Mouse (Mus musculus) neural tube, embryonic 11.5 days (tissue): Measurements from ENCODE around the gene Ncl. TPM values are rescaled to one million over a fixed set of nuclear protein-coding genes. Genes with fewer than 3 reads are reported as not detected.

Experiments used
- ATAC-seq: fragments of 200-750 bp; cut with Nextera tagmentation; 2 replicates; pipeline ENCODE4 v1.8.0; 2017; ENCODE audit warnings: moderate number of reproducible peaks, mild to moderate bottlenecking, moderate TSS enrichment, moderate library complexity; ENCODE audit not compliant: insufficient read depth, low FRiP score, low TSS enrichment
- DNase-seq: peaks from one replicate; pipeline ENCODE4 v3.0.0-alpha.2; 2015; ENCODE audit warnings: low spot score
- H3K27ac ChIP-seq: fragments of 300-500 bp; sonication (generic); 2 replicates; pipeline ENCODE4 v1.5.1; 2014; ENCODE audit warnings: low read depth, mild to moderate bottlenecking, low read length
- H3K27me3 ChIP-seq: fragments of 300-500 bp; sonication (generic); 2 replicates; pipeline ENCODE4 v1.6.1; 2014; ENCODE audit warnings: mild to moderate bottlenecking, low read length, mixed read lengths; ENCODE audit not compliant: control insufficient read depth, insufficient read depth
- H3K36me3 ChIP-seq: fragments of 300-500 bp; sonication (generic); 2 replicates; pipeline ENCODE4 v1.6.1; 2014; ENCODE audit warnings: mild to moderate bottlenecking, low read length, moderate library complexity, mixed read lengths; ENCODE audit not compliant: control insufficient read depth, insufficient read depth
- H3K4me1 ChIP-seq: fragments of 300-500 bp; sonication (generic); 2 replicates; pipeline ENCODE4 v1.6.1; 2014; ENCODE audit warnings: low read length, mixed read lengths; ENCODE audit not compliant: control insufficient read depth, insufficient read depth
- H3K4me2 ChIP-seq: fragments of 300-500 bp; sonication (generic); 2 replicates; pipeline ENCODE4 v1.6.1; 2014; ENCODE audit warnings: low read depth, mild to moderate bottlenecking, moderate library complexity
- H3K4me3 ChIP-seq: fragments of 300-500 bp; sonication (generic); 2 replicates; pipeline ENCODE4 v1.5.1; 2014; ENCODE audit warnings: low read depth, low read length
- H3K9ac ChIP-seq: fragments of 300-500 bp; sonication (generic); 2 replicates; pipeline ENCODE4 v1.6.1; 2014; ENCODE audit warnings: mild to moderate bottlenecking, low read length
- H3K9me3 ChIP-seq: fragments of 300-500 bp; sonication (generic); 2 replicates; pipeline ENCODE4 v1.6.1; 2016; ENCODE audit warnings: low read length; ENCODE audit not compliant: control insufficient read depth
- WGBS: fragments of 180-500 bp; shearing (Covaris S2); extraction: QIAGEN DNeasy Blood & Tissue Kit; methylation state at CpG from one replicate; pipeline ENCODE4 v1.1.7; 2014; 5-methylcytosine and 5-hydroxymethylcytosine counted together
- polyA plus RNA-seq: library from polyadenylated mRNA; unstranded; fragments of >200 nt; fragmentation: Nextera tagmentation; extraction: Ambion mirVana; gene quantifications from 2 replicates; pipeline ENCODE4 v1.2.1, GENCODE M21; 2014

Ncl gene
- polyA plus RNA-seq, result 368 and 376 TPM in 2 replicates

GRCm38 (mm10) chr1:86358906-86359797 is at the start of gene Ncl:
Gene Ncl (minus strand): TSS chr1:86359400.
- peaks cover 13% of the 10 kb centered on the region for H3K36me3 ChIP-seq
- peak within 1 kb of the TSS; percentile 94 for H3K9ac ChIP-seq
- H3K27ac ChIP-seq, result peak within 1 kb of the TSS; percentile 97
- peak within 1 kb of the TSS; percentile 91 for H3K4me2 ChIP-seq
- peaks cover 17% of the 10 kb centered on the region; the same call in 1 of the 2 replicates for H3K4me1 ChIP-seq
- no peaks in the 10 kb centered on the region for H3K27me3 ChIP-seq
- H3K4me3 ChIP-seq, result peak within 1 kb of the TSS; percentile 89
- H3K9me3 ChIP-seq, result no peaks in the 10 kb centered on the region
- under 1% methylated on average over 101 of the region's 102 CpGs for WGBS
- ATAC-seq (peak; percentile 97), DNase-seq (peak; percentile 100)

- 83% methylated on average over 10 of the region's 10 CpGs for WGBS
- no peak for DNase-seq
- H3K4me2 ChIP-seq, result no peak overlapping the region
- no peaks in the 10 kb centered on the region for H3K9me3 ChIP-seq
- no peaks in the 10 kb centered on the region for H3K27me3 ChIP-seq
- no peak for ATAC-seq
- no peak overlapping the region for H3K9ac ChIP-seq
- H3K36me3 ChIP-seq, result no peaks in the 10 kb centered on the region
- no peak overlapping the region for H3K4me3 ChIP-seq
- H3K4me1 ChIP-seq, result no peaks in the 10 kb centered on the region
- no peak overlapping the region for H3K27ac ChIP-seq
Observed at GRCm38 (mm10) chr1:86408515-86408914, 49.3 kb upstream of the Ncl start.

GRCm38 (mm10) chr1:86406914-86407313 is 47.7 kb upstream of the Ncl start:
- ATAC-seq (no peak), DNase-seq (no peak)
- Histone ChIP-seq H3K27ac (no peak overlapping the region), H3K4me1 (no peaks in the 10 kb centered on the region), H3K9ac (no peak overlapping the region), H3K9me3 (no peaks in the 10 kb centered on the region), H3K4me3 (no peak overlapping the region), H3K4me2 (no peak overlapping the region), H3K36me3 (no peaks in the 10 kb centered on the region), H3K27me3 (no peaks in the 10 kb centered on the region)
- 68% methylated on average over 8 of the region's 8 CpGs for WGBS

DNA sequence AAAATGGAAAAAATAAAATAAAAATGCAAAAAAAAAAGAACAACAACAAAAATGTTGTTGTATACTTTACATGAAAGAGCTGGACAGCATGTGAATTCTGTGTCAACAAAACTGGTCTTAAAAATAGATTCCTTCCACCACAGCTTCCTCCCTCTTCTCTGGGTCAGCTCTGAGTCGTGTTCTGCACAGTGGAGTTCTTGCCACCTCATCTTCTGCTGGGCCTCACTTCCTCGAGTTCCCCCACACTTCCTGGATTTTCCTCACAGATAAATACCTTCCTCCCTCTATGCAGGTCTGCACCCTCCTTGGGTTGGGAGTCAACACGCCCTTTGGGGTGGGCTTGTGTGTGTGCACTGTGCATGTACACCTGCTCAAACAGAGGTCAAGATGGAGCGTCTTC is 47.1 kb upstream of the Ncl start:
- ATAC-seq (no peak), DNase-seq (no peak)
- Histone ChIP-seq H3K4me1 (no peaks in the 10 kb centered on the region), H3K27ac (no peak overlapping the region), H3K36me3 (no peaks in the 10 kb centered on the region), H3K4me2 (no peak overlapping the region), H3K27me3 (no peaks in the 10 kb centered on the region), H3K9me3 (no peaks in the 10 kb centered on the region), H3K9ac (no peak overlapping the region), H3K4me3 (no peak overlapping the region)
- 80% methylated on average over 4 of the region's 4 CpGs for WGBS

GRCm38 (mm10) chr1:86404834-86405233 is 45.6 kb upstream of the Ncl start:
- Histone ChIP-seq H3K36me3 (no peaks in the 10 kb centered on the region), H3K4me2 (no peak overlapping the region), H3K4me1 (no peaks in the 10 kb centered on the region), H3K9ac (no peak overlapping the region), H3K27me3 (no peaks in the 10 kb centered on the region), H3K27ac (no peak overlapping the region), H3K4me3 (no peak overlapping the region), H3K9me3 (no peaks in the 10 kb centered on the region)
- no peak for DNase-seq
- no peak for ATAC-seq
- WGBS, result 66% methylated on average over 5 of the region's 5 CpGs

DNA sequence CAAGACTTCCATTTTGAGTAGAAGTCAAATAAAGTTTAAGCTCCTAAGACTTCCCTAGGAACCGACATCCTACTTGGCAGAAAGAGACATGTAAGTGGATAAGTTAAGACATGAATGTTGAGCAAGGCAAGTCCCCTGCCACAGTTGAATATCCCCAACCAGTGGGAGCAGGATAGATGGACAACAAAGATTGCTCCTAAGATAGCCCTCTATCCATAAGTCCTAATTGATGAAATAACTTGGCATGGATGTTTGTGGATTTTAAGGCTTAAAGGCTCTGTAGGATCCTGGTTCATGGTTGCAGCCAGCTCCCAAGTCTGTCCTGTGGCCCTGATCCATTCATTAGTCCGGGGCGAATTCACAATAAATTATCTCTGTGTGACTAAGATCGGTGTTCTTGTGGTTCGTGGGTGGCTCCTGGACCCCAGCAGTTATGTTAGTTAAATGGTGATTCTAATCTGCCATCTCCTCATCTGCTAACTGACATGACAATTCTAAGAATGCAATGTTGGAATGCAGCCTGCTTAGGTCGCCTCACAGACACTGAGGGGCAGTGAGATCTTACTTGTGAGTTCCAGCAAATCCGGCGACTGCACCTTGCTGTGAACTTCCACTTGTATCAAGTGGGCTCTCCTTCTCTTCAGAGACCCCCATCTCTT is 41.0 kb upstream of the Ncl start:
- Histone ChIP-seq H3K36me3 (no peaks in the 10 kb centered on the region), H3K4me2 (no peak overlapping the region), H3K9ac (no peak overlapping the region), H3K9me3 (no peaks in the 10 kb centered on the region), H3K27ac (no peak overlapping the region), H3K4me1 (no peaks in the 10 kb centered on the region), H3K4me3 (no peak overlapping the region), H3K27me3 (no peaks in the 10 kb centered on the region)
- DNase-seq (no peak), ATAC-seq (no peak)
- 84% methylated on average over 8 of the region's 8 CpGs for WGBS

GRCm38 (mm10) chr1:86399322-86399721 is 40.1 kb upstream of the Ncl start:
- Histone ChIP-seq H3K9me3 (no peaks in the 10 kb centered on the region), H3K4me3 (no peak overlapping the region), H3K27me3 (no peaks in the 10 kb centered on the region), H3K9ac (no peak overlapping the region), H3K27ac (no peak overlapping the region), H3K36me3 (no peaks in the 10 kb centered on the region), H3K4me1 (no peaks in the 10 kb centered on the region), H3K4me2 (no peak overlapping the region)
- WGBS, result 85% methylated on average over 3 of the region's 3 CpGs
- ATAC-seq (no peak), DNase-seq (no peak)

GRCm38 (mm10) chr1:86398222-86398621 is 39.0 kb upstream of the Ncl start:
- Histone ChIP-seq H3K9me3 (no peaks in the 10 kb centered on the region), H3K9ac (no peak overlapping the region), H3K4me3 (no peak overlapping the region), H3K36me3 (no peaks in the 10 kb centered on the region), H3K27me3 (no peaks in the 10 kb centered on the region), H3K4me2 (no peak overlapping the region), H3K27ac (no peak overlapping the region), H3K4me1 (no peaks in the 10 kb centered on the region)
- DNase-seq (no peak), ATAC-seq (no peak)
- WGBS, result 62% methylated on average over 7 of the region's 7 CpGs

DNA sequence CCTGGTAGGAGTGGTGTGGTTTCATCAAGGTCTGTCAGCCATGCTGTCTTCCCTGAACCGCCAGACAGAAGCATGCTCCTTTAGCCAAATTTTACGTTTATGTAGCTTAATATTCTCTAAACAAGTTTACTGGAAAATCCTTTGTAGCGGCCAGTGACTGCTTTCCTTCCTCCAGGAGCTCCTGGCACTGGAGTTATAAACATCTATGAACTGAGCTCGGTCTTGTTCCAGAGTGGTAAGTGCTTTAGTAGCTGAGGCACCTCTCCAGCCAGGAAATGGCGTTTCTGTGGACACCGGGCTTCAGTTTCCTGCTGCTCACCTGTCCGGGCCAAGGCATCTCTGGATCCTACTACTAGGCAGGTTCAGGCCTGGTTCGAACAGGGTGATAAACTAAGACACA is 38.4 kb upstream of the Ncl start:
- H3K9ac ChIP-seq, result no peak overlapping the region
- H3K4me1 ChIP-seq, result no peaks in the 10 kb centered on the region
- 81% methylated on average over 8 of the region's 8 CpGs for WGBS
- DNase-seq, result no peak
- no peak overlapping the region for H3K27ac ChIP-seq
- no peaks in the 10 kb centered on the region for H3K36me3 ChIP-seq
- no peak overlapping the region for H3K4me2 ChIP-seq
- H3K27me3 ChIP-seq, result no peaks in the 10 kb centered on the region
- H3K9me3 ChIP-seq, result no peaks in the 10 kb centered on the region
- H3K4me3 ChIP-seq, result no peak overlapping the region
- no peak for ATAC-seq
